Mouse (Mus musculus): ENCODE measurements around the gene Trp73.

Gene Trp73

DNA sequence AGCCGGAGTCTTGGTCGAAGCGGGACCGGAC lies at the start of gene Trp73:
TSS of gene Trp73 (minus strand) at position 27 of the 31 bp plus-strand sequence.
- DNase-seq (ENCODE audit: low spot score), result no peak

DNA sequence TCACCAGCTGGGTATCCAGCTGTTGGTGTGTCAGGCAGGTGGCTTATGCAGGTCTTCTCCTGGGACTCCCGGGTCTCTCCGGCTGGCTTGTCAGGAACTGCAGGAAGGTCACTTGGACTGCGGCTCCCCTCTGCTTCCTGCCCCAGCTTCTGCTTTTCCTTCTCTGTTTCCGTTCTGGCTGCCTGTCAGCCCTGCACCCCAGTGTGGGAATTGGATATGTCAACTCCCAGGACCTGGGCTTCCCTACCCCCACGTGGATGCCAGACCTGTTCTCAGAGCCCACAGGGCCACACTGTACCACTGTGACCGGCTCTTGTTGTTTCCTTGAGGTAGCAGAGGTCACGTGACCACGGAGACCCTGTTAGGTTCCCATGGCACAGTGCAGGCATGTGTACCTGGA lies 48.9 kb upstream of the Trp73 start:
- no peak for DNase-seq (ENCODE audit: low spot score)

DNA sequence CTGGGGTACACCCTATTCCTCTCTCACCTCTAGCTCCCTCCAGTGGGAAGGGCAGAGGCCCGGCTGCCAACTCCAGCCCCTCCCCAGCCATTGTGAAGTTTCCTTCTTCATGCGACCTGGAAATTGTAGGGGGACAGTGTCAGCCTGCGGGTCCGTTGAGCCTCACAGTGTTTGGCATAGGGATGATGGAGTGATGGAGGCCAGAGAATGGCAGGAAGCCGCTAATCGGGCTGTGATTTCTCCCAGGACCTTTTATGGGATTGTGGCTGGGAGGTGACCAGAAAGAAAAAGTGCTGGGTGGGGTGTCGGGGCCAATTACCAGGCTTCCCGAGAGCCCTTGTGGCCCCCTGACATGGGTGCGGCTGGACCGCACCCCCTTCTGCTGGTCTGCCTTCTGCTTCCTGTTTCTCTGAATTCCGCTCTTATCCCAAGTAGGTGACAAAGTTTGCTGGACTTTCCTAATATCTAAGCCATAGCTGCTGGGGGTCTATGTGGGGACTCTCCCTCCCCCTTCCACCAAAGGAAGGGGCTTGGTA lies 46.1 kb upstream of the Trp73 start:
- DNase-seq (ENCODE audit: low spot score), result no peak

DNA sequence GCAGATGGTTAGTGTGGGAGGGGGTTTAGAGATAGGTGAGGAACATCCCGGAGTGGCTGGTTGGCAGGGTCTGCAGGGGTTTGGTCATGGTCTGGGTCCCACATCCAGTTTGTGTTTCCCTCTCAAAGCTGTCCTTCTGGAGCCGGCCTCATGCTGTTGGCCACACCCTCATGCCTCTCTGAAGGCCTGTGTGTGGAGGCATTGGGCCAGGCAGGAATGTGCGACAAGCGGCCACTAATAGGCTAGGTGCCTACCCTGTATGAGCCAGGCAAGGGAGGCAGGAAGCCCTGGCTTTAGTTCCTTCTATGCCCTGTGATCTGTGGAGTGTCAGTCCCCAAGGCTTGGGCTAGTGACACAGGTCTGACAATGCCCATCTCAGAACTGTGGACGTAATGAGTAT lies 45.0 kb upstream of the Trp73 start:
- DNase-seq (ENCODE audit: low spot score), result no peak

DNA sequence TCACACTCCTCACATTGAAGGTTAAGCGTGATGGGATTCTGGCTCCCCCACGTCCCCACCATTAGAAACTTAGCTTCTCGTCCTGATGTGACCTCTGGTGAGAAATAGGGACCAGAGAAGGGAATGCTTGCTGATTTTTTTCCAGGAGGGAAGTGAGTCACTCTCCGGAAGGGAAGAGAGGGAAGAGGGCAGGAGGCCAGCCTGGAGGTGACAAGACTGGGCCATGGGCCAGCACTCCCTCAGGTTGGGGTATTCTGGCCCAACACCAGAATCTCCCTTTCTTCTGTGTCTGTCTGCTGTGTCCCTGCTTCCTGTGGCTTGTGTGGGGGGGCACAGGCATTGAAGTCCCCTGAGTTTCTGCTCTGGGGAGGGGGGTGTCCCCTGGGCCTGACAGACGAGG lies 43.6 kb upstream of the Trp73 start:
- no peak for DNase-seq (ENCODE audit: low spot score)

DNA sequence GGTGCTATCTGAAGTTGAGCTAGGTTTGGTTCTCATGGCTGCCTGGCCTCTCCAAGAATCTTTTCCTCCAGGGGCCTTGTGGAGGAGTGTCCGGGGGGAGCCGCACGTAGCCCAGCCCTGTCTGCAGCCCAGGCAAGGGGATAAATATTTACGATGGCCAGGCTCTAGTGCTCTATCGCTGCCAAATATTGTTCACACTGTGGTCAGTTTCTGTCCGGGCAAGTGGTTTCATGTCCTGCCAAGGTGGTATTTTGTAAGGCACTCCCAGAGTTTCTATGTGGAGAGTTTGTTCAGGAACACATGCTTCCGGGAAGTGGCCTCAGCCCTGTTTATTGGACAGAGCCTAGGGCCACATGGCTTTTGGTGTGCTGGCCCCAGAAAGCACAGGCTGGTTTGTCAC lies 41.0 kb upstream of the Trp73 start:
- no peak for DNase-seq (ENCODE audit: low spot score)

DNA sequence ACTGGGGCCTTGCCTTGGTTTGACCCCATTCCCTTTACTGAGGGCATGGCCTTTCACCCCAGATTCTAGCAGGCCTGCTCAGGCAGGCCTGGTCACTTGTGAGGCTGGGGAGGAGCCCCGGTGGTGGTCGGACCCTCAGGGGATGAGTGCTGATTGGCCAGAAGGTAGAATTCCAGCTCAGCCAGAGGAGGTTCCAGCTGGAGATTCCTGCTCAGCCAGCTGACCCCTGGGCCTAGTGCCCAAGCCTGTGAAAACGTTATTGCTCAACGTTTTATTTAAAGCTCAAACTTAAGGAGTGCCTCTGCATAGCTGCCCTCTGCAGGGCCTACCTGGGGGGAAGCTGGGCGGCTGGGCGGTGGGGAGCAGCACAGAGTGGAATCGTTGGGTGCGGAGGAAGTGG lies 37.2 kb upstream of the Trp73 start:
- no peak for DNase-seq (ENCODE audit: low spot score)

DNA sequence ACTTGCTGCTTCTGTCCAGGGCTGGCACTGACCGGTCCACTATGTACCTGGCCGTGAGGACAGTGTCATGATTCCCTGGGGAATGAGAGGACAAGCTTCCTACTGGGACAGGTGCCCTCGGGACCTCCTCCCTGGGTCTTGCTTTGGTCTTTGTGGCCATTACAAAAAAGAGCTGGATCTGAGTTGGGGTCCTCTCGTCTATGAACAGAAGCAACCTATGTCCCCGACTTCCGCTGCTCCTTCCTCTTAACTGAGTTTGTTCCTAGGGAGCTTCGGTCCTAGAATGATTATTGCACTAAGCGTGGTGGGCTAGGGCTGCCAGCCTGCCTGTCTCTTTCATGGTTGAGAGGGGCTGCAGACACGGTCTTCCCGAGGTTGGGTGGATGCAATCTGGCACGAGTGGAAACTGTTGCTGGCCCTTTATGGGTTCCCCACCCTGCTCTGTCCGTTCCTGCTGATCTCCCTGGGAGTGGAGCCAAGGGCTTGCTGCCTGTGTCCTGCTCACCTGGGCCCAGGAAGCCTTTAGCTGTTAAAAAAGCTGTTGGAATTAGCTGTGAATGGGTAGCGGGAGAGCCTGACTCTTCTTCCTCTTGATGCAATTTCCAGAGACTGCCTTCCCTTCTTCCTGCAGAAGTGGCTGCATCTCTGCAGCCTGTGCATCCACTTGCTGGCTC lies 32.1 kb upstream of the Trp73 start:
- no peak for DNase-seq (ENCODE audit: low spot score)

DNA sequence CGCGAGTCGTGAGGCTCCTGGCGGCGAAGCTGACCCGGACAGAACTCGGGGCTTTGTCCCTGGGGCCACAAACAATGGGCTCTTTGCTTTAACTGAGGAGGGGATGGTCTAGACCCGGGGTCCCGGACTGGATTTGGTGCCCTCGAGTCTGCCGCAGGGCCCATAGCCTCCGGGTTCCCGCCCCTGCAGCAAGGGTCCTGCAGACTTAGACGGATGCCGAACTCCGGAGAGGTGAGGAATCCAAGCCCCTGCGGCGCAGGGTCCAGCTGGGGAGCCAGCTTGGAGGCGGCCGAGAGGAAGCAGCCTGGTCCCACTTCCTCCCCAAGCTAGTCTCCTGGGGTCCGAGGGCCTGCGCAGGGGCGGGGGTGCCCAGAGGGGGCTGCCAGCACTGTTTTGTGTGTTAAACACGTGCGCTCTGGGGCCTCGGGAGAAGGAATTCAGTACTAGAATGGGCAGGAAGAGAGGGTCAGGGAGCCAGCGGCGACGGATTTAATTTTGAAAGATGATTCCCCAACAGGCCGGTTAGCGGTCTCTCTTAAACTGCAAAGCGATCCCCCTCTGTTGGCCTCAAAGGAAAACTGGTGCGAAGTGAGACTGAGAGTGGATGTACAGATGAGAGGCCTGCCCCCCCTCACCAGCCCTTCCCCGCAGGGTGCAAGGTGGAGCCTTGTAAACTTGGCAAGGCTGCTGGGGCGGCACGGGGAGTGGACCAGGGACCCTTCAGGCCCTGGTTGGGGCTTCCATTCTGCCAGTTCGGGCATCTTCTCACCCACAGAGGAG lies 31.3 kb upstream of the Trp73 start:
- no peak for DNase-seq (ENCODE audit: low spot score)

DNA sequence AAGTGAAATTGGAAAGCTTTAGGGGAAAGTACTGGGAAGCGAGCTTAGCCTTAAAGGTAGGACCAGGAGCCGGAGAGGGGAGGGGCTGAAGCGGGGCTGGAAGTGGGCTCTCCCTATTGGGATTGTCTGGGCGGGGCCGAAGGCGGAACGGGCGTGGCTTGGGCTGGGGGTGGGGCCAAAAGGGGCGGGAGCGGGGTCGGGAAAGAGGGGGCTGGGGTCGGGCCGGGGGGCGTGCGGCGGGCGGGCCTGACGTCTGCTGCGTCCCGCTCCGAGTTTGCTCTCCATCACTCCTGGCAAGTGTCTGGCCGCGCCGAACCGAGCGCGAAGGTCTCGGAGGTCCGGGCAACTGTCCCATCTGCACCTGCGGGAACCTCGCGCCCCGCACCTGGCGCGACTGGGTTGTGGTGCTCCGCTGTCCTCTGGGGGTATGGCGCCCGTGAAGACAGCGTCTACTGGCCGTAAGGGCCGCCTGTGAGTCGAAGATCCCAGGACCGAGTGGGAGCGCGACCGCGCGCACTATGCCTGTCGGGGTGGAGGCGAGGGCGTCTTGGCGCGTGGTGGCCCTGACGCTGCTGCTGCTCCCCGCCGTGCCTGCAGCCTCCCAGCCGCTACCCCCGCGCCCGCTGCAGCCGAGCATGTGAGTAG lies 30.6 kb upstream of the Trp73 start, which contains the start of gene Megf6:
TSS of gene Megf6 (plus strand) at position 225 of the 645 bp plus-strand sequence.
- peak; percentile 75 for DNase-seq (ENCODE audit: low spot score)

DNA sequence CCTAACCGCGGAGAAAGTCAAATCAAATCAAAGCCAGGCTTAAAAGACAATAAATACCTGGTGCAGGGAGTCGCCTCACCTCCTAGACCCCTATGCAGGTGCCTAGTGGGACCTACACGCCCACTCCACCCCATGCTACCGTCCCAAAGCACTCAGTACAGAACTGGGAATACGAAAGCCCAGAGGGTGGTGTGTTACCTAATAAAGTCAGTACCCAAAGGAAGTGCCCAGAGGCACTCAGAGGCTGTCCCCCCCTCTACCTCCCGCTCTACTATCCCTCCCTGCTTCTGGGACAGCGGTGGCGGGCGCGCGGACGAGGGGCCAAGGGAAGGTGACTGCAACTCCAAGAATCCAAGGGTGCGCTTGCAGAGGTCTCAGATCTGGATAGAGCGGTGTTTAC lies 30.0 kb upstream of the Trp73 start:
- DNase-seq (ENCODE audit: low spot score), result no peak

DNA sequence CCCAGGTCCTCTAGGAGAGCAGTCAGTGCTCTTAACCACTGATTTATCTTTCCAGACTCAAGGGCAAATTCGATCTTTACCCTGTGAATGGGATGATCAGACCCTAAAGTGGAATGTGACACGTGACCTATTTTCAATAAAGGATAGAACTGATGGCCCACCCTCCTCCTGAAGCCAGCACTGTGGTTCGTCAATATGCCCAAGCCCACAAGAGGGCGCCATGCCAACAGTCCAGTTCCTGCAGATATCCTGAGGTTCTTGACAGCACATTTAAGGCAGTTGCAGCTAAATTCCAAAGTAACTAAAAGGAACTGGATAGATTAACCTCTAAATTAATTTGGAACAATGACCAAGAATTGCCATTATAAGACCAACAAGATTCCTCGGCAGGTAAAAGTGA lies 27.0 kb upstream of the Trp73 start:
- no peak for DNase-seq (ENCODE audit: low spot score)

DNA sequence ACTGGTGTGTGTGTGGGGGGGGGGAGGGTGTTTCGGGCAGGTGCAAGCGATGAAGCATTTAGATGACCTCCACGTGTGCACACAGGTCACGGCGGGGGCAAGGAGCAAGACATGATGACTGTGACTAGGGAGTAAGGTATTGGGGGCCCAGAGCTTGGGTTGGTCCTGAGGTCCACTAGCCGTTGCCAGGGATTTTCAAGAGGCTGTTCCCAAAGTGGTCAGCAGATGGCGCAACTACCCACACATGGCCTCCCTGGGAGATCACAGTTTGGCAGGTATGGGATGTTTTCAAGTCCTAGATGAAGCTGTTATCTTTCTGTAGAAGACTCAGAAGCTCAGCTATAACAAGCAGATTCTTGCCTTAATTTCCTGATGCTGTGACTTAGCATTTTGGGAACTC lies 23.3 kb upstream of the Trp73 start:
- no peak for DNase-seq (ENCODE audit: low spot score)

DNA sequence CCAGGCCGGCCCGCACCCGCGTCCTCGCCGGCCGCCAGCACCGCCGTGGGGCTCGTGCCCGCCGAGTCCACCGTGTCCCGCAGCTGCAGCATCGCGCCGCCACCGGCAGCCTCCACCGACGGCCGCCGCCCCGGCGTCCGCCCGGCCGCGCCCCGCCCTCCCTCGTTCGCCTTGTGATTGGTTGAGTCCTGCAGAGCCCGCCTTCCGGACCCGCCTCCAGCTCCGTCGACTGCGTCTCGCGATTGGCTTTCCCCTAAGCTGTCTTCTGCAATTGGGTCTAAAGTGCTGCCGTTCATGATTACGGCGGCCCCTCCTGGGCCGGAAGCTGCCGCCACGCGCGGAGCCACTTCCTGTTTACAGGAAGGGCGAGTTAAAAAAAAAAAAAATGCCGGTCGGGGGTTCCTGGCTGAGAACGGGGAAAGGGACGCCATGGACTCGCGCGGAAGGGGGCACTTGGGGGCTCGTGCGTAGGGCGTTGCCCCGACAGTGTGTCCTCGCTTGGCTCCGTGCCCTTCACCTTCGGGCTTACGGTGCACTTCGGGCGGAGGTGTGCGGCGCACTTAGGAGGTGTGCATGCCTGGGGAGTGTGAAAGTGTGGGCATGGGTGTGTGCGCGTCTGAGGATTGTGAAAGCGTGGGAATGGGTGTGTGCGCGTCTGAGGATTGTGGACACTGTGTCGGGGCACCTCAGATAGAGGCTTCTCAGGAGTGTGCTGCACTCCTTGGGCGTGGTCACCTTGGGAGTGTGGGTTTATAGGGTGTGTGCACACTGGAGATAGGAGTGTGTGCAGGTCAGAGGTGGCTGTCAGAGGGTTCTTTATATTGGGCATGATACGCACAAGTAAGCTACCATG lies 20.8 kb upstream of the Trp73 start, which contains the start of gene Tprgl:
TSS of gene Tprgl (minus strand) at position 129 of the 853 bp plus-strand sequence.
- DNase-seq (ENCODE audit: low spot score), result peak; percentile 97

DNA sequence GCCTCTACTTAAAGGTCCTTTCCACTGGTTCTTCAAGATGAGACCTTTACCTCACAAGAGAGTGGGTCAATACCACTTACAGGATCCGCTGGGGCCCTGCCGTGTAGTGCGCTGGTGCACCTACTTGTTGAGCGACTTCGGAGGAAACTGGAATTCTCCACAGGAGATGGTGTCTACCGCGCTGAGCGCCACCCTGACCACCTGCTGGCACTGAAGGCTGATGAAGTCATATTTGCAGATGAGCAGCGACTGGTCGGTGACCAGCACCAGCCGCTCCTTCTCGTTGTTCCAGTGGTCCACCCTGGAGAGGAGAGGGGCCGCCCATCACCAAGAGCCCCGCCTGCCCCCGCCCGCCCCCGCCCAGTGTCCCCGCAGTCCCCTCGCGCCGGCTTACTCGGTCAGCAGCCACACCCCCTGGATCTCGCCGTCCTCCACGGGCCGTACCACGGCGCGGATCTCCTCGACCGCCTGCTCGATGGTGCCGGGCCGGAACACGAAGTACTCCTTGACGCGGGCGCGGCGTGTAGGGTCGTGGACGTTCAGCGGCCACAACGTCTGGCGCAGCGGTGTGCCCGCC lies 20.0 kb upstream of the Trp73 start:
- DNase-seq (ENCODE audit: low spot score), result peak; percentile 37

DNA sequence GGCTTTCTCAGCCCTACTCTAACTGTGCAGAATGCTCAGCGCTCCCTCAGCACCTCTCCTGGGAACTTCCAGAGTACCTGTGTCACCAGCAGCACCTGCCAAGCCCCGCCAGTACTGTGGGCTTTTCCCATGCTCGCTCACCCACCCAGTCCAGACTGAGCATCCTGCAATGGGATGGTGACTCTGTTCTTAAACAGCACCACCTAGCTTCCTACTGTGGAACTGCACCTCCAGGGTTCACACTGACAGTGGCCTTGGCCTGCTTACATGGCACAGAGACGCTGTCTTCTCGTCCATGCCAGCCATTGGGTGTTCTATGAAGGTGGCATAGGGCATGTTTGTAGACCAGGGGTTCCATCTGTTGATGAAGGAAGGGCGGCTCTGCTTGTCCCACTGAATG lies 19.0 kb upstream of the Trp73 start:
- DNase-seq (ENCODE audit: low spot score), result peak; percentile 73

DNA sequence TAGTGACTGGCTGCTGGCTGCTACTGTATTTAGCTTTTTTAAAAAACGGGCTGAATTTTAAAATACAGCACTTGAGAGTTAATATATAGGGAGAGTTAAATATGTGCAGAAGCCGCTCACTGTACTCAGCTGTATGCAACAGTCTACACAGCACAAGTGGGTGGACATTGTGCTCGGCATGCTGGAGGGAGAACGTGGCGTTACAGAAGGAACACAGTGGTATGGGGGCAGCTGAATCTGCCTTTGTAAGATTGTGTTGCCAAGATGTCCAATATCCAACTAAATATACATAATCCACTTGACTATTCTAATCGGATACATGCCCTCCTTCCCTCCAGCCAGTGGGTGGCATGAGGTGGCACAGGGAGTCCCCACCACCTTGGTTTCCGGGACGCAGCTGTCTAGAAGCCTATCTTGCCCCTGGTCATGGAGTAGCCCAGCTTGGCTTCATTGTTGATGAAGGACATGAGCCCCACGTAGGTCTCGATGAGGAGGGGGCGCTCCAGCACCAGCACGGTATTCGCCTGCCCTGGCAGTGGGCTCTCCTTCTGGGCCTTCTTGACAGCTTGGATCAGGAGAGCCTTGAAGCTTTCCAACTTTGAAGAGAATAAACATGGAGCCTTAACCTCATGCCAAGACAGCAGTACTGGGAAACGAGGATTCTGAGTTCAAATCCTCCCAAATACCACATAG lies 18.1 kb upstream of the Trp73 start:
- no peak for DNase-seq (ENCODE audit: low spot score)

DNA sequence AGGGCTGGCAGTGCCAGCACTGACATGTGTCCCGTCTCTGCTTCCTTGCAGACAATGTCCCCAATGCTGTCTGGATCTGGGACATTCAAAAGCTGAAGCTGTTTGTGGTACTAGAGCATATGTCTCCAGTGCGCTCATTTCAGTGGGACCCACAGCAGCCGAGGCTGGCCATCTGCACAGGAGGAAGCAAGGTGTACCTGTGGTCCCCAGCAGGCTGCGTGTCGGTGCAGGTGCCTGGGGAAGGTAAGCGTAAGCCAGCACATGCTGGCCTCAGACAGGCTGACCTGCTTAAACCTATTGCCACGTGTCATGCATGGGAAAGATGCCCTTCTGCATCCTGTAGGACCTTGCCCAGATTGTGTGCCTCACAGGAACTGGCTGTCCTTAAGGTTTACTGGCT lies 16.0 kb upstream of the Trp73 start:
- no peak for DNase-seq (ENCODE audit: low spot score)

DNA sequence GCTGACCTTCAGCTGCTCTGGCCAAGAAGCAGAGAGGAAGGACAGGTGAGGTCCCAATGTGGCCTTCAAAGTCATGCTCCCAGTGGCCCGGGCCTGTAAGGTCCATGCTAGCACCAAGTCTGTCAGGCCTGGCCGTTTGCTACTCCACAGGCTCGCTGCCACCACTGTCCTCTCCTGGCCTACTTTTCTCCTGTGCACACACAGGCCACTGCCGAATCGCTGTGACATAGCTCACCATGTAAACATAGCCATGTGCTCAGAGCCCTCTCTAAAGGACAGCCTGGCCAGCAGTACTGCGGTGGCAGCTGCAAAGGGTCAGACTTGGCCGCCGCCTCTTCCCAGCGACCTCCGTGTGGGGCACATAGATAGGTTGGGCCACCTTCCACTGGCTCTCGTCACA lies 14.1 kb upstream of the Trp73 start:
- no peak for DNase-seq (ENCODE audit: low spot score)

DNA sequence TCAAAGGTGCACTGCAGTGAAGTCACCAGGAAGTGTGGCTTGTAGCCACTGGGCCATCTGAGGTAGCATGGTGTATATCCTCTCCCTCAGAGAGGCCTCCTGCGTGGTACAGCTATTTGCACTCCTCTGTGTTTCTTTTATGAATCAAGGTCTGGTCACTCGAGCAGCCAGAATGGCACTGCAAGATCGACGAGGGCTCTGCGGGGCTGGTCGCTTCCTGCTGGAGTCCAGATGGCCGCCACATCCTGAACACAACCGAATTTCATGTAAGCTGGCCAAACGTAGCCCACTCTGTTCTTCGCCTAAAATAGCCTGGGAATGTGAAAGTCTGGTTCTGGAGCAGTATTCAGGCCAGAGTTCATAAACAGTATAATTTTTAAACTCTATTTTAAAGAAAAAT lies 6.3 kb upstream of the Trp73 start:
- DNase-seq (ENCODE audit: low spot score), result no peak

DNA sequence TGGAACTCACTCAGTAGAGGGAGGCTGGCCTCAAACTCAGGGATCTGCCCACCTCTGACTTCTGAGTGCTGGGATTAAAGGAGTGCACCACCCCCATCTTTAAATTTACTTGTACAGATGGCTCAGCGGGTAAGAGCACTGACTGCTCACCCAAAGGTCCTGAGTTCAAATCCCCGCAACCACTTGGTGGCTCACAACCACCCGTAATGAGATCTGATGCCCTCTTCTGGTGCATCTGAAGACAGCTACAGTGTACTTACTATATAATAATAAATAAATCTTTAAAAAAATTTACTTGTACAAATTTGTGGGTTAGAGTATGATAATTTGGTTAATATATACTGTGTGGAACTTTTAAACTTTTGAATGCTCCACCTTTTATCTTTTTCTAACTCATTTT lies 4.7 kb upstream of the Trp73 start:
- no peak for DNase-seq (ENCODE audit: low spot score)
